Mouse (Mus musculus): Measurements from ENCODE around the gene Nfx1. TPM values are rescaled to one million over a fixed set of nuclear protein-coding genes. Genes with fewer than 3 reads are reported as not detected.

The Nfx1 gene
- 116 TPM for polyA plus RNA-seq (2017; shearing (Covaris generic))

DNA sequence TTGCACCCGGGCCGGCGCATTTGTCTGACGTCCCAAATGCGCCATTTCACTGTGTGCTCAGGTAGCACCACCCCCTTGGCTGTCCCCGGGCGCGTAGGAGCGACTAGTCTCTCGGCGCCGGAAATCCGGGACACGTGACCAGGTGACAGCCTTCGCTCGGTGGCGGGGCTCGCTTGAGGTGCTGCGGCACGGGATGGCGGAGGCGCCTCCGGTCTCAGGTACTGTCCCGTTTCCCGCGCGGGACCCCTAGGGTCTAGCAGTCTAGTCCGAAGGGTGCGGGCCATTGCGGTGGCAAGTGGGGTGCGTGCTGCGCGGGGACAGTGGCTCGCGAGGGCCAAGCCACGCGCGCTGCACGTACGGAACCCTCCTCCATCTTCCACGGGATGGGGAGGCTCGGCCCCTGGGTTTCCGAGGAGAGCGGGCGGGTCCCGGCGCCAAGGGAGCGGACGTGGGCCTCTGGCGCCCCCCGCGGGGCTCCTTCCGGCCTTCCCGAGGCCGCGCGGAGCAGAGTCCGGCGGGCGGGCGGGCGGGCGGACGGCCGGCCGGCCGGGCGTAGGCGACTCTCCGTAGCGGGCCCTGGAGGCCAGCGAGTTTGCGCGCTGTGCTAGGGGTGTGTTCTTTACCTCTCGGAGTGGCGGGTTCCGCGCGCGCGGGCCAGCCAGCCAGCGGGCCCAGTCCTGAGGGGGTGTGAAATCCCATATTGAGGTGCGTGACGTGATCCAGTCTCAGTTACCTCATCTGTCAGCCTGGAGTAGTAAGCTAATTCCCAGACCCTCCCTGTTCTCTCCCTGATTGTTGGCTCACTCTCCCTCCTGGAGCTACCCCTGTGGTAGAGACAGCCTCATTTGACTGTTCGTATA lies at the start of gene Nfx1:
Gene Nfx1, plus strand, starts transcription at position 65 of the 860 bp plus-strand sequence.

DNA sequence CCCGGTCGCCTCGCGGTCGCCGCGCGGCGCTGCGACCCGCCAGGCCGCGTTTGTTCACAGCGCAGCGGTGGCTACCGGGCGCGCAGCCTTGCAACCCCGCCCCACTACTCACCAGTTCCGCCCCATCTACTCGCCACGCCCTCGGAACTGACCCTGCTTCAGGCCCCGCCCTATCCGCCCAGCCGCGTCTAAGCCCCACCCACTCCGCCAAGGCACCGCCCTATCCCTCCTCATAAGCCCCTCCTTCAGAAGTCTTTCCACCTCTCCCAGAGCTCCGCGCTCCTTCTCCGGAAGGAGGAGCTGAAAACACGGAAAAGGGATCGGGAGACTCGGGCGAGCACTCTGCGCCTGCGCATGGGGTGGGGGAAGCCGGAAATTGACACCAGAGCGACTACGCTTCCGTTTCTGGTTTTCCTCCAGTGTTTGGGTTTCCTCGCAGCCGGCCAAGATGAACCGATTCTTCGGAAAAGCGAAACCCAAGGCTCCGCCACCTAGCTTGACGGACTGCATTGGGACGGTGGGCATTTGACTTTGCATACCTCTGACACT lies 22.5 kb upstream of the Nfx1 start, which contains the start of the genes Bag1 and Chmp5:
Gene Bag1, minus strand, starts transcription at position 135 of the 549 bp plus-strand sequence.
Gene Chmp5, plus strand, starts transcription at position 248 of the 549 bp plus-strand sequence.

DNA sequence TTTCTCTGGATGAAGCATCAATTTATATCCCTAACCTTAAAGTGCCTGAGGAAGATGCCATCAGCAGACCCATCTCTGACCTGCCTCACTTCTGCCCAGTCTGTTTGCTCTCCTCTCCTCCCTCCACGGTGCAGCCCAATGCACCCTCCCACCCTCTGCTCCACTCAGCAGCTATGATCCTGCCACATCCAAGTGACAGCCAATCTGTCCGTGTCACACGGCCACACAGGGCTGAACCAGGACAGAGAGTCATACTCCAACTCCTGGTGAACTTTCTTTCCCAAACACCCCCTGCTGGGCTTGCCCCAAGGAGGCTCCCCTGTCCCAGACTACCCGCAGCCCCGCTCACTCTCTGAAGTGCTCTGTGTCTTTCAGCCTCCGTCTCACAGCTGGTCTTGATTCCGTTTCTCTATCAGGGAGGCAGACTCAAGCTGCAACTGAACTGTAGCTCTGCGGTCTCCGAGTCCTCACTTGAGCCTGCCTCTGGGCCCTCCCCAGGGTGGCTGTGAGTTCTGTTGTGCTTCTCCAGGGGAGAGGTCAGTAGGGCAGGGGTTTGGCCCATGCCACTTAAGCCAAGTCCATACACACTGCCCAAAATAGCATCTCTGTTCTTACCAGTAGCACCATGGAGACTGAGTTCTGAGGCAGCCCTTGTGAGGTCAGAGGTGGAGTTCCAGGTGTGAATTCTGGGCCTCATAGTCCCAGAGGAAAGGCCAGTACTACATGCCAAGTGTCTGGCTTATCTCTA lies 77.0 kb downstream of the Nfx1 start, which contains the start of gene Aqp7:
Gene Aqp7, minus strand, starts transcription at position 616 of the 748 bp plus-strand sequence.

Other genes with a start within 250 kb of the Nfx1 start
- 513 TPM for gene Dnaja1, start 248.8 kb upstream of the Nfx1 start, polyA plus RNA-seq (2017; shearing (Covaris generic))
- gene Smu1, start 213.0 kb upstream of the Nfx1 start, polyA plus RNA-seq (2017; shearing (Covaris generic)): 137 TPM
- 25.4 TPM for gene B4galt1, start 116.9 kb upstream of the Nfx1 start, polyA plus RNA-seq (2017; shearing (Covaris generic))
- gene Spink4, start 50.9 kb upstream of the Nfx1 start, polyA plus RNA-seq (2017; shearing (Covaris generic)): not detected
- 14.2 TPM for gene Bag1, start 22.6 kb upstream of the Nfx1 start, polyA plus RNA-seq (2017; shearing (Covaris generic))
- gene Chmp5, start 22.5 kb upstream of the Nfx1 start, polyA plus RNA-seq (2017; shearing (Covaris generic)): 106 TPM
- gene Aqp7, start 77.2 kb downstream of the Nfx1 start, polyA plus RNA-seq (2017; shearing (Covaris generic)): not detected
- gene Aqp3, start 127.3 kb downstream of the Nfx1 start, polyA plus RNA-seq (2017; shearing (Covaris generic)): 10.1 TPM
- 54.4 TPM for gene Nol6, start 153.5 kb downstream of the Nfx1 start, polyA plus RNA-seq (2017; shearing (Covaris generic))
- 26.1 TPM for gene Ube2r2, start 164.8 kb downstream of the Nfx1 start, polyA plus RNA-seq (2017; shearing (Covaris generic))